Mouse (Mus musculus): ENCODE measurements at regions not wholly inside any gene's neighbourhood (a gene's known extent, or its start where the extent isn't known, plus 50 kb on each side); places are given as distances from the start of the nearest gene placed in this dataset.

GRCm38 (mm10) chr2:159032147-159032546, 237.5 kb downstream of the Dhx35 start:
- no peak for DNase-seq

GRCm38 (mm10) chr2:159039916-159040315, 245.3 kb downstream of the Dhx35 start:
- DNase-seq, result no peak

GRCm38 (mm10) chr2:159053534-159053933, 258.9 kb downstream of the Dhx35 start:
- DNase-seq, result no peak

- peak; percentile 70 for DNase-seq
Measured at GRCm38 (mm10) chr2:159053936-159054335, 259.3 kb downstream of the Dhx35 start.

DNA sequence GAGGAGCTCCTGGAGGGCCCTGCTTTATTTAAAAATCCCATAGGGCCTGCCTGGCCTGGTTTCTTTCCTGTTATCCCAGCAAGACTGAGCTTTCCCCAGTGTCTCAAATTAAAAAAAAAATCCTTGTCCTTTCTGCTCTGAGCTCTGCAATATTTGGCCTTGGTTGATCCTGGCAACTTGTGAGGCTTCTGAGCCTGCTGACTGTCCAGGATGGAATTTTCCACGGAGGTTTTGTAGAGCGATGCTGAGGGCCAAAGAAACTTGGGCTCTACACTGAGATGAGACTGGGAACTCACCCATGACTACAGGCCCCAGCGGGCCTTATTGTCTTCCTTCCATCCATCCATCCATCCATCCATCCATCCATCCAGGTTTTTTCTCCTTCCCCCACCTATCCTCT, 259.8 kb downstream of the Dhx35 start:
- no peak for DNase-seq

GRCm38 (mm10) chr2:159055780-159056179, 261.2 kb downstream of the Dhx35 start:
- DNase-seq, result no peak

- no peak for DNase-seq
Measured at GRCm38 (mm10) chr2:159056960-159057359, 262.4 kb downstream of the Dhx35 start.

DNA sequence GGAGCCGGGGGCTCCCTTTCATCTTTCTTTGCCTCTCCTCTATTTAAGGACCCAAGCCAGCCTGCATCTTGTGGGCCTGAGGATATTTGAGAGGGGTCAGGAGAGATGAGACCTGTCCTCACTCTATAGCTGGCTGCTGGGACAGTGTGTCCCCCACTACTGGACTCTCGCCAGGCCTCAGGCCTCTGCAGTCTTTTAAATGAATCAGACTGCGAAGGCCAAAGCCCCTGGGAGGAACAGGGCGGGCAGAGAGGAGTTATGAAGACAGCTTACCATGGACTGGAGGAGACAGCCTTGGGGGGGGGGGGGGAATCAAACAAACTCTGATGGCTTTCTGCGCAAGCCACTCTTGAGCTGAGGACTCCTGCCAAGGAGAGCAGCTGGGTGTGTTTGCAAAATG, 262.9 kb downstream of the Dhx35 start:
- no peak for DNase-seq

DNA sequence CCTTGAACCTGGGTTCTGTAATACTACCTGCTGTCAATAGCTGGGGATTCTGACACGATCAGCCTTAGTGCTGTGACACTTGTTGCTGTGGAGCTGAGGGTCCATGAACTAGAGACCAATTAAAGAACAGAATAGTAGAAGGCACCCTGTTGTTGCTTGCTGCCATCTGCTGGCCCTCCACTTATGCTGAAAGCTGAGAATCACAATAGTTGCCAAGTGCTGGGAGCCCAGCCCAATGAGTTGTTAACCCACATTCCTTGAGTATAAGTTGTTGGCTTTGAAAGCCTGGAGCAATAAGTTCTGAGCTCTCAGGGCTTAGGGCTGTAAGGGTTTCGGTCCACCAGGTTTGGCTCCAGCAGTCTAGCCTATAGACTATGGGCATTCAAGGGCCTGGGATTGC, 267.7 kb downstream of the Dhx35 start:
- DNase-seq, result no peak

DNA sequence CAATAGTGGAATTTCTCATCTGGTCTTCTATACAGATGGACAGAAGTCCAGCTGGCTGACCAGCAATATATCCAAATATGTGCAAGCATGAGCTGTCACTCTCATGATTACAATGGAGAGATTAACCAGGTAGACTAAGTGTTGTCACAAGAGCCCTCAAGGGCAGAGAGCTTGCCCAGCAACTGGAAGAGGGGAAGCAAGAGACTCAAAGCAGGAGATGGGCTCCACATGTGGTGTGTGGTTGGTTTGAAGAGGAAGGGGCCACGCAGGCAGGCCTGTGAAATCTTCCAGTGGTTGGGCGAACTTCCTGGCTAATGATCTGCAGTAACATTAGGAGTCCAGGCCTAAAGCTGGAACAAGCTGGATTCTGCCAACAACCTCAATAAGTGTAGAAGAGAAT, 268.1 kb downstream of the Dhx35 start:
- DNase-seq, result no peak

- DNase-seq, result no peak
Measured at GRCm38 (mm10) chr2:159064403-159064970, 269.9 kb downstream of the Dhx35 start.

DNA sequence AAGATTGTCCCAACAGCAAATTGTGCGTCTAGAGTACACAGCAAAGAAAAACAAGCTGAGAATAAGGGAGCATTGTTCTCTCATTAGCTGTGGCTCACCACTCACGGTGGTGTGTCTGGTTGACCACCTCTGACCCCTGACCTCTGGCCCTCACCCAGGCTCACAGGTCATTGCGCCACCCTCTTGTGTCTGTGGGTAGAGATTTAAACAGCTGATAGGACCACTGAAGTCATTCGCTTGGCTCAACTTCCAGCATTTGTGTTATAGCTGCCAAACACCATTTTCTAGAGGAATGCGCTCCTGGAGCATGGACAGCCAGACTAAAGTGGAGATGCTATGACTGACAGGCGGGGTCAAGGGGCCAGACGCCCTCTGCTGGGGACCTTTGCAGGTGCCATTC, 272.9 kb downstream of the Dhx35 start:
- DNase-seq, result no peak

- DNase-seq, result no peak
Measured at GRCm38 (mm10) chr2:159068303-159069020, 273.9 kb downstream of the Dhx35 start.

- DNase-seq, result no peak
Measured at GRCm38 (mm10) chr2:159069180-159069579, 274.6 kb downstream of the Dhx35 start.

- DNase-seq, result no peak
Measured at GRCm38 (mm10) chr2:159072997-159073690, 278.5 kb downstream of the Dhx35 start.

DNA sequence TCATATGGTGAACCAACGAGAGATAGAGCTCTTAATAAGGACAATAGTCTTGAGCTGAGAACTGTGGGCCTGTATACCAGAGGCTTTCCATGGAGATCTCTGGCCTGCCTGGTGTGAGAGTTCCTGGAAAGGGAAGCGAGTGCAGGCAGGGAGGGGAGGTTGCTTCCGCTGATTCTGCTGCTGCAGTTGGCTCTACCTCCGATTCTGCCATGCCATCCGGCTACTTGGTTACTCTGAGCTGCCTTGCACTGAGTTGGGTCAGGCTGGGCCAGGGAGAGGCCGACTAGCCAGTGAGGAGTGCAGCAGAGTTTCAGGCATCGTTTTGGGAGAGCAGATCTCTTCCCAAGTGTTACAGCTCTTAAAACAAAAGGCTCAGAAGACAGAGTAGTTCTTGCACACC, 285.2 kb downstream of the Dhx35 start:
- DNase-seq, result no peak

DNA sequence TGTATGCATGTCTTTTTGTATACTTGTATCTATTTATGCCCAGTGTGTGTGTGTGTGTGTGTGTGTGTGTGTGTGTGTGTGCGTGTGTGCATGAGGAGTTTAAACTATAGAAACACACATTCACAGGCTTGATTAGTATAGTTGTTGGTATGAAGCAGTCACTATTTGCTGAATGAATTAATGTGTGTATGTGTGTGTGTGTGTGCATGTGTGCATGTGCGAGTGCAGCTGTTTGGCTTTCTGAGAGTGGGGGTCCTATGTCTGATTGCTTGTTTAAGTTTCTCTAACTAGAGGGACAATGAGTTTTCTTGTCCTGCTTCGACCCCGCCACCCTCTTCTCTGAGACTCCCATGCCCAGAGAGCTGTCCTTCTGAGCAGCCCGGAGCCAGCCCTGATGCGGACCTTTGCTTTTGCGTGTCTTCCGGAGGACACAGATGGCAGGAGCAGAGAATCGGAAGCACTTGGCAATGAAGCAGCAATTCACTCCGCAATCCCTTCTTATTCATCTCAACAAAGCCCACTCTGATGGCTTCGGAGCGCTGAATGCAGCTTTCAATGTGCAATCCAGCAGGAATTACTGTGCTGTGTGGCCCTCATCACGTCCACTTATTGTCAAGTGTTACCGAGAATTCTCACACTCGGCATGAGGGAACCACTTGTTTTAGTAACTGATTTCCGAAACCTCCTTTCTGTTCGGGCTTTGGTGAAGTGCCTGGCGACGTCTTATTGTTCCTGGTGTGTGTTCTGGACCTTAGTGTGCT, 286.4 kb downstream of the Dhx35 start:
- DNase-seq, result no peak

- no peak for DNase-seq
Measured at GRCm38 (mm10) chr2:159086836-159087235, 292.2 kb downstream of the Dhx35 start.

GRCm38 (mm10) chr2:159088196-159088595, 293.6 kb downstream of the Dhx35 start:
- no peak for DNase-seq

- no peak for DNase-seq
Measured at GRCm38 (mm10) chr2:159096667-159097066, 302.1 kb downstream of the Dhx35 start.

GRCm38 (mm10) chr2:159134042-159134441, 339.4 kb downstream of the Dhx35 start:
- no peak for DNase-seq

DNA sequence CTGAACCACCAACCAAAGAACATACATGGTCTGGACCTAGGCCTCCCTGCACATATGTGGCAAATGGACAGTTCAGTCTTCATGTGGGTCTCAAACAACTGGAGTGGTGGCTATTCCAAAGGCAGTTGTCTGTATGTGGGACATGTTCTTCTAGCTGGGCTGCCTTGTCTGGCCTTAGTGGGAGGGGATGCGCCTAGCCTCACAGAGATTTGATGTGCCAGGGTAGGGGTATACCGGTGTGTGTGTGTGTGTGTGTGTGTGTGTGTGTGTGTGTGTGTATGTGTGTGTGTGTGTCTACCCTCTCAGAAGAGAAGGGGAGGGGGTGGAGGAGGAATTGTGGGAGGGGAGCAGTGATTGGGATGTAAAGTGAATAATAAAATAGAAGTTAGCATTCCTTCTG, 344.0 kb downstream of the Dhx35 start:
- no peak for DNase-seq

DNA sequence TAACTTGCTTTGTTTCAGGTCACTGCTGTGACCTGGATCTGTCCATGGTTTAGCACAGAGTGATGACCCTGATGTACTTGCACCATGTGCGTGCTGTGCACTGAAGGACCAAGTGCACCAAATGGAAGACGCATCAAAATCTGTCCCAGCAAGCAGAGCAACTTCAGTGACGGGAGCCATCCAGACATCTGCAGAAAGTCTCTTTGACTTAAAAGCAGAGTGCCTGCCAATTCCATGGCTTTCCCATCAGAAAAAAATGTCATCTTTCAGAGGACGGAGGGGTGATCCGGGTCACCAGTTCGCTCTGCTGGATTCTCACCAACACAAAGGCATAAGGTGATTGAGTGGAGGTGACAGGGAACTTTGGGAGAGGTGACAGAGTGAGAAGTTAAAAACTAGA, 351.4 kb downstream of the Dhx35 start:
- DNase-seq, result no peak

DNA sequence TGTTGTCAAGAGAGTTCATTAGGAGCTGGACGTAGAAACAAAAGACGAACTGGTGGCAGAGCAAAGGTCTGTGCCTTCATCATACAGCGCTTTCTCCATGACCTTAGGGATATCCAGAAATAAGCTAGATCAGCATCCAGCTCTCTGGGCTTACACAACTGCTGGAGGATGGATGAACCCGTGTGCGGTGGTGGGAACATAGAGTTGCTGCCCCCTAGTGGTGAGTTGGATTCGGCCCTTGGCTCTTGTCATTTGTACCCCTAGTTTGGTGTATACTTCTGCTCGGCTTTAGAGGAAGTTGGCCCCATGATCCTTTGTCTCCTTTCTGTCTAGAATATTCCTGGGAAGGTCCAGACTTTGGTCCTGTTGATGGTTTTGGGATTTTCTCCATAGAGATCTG, 369.4 kb downstream of the Dhx35 start:
- peak; percentile 30 for DNase-seq

Measured in thymus, postnatal 4 days (tissue).